Mouse (Mus musculus): ENCODE data around the gene Rnls.

The Rnls gene

DNA sequence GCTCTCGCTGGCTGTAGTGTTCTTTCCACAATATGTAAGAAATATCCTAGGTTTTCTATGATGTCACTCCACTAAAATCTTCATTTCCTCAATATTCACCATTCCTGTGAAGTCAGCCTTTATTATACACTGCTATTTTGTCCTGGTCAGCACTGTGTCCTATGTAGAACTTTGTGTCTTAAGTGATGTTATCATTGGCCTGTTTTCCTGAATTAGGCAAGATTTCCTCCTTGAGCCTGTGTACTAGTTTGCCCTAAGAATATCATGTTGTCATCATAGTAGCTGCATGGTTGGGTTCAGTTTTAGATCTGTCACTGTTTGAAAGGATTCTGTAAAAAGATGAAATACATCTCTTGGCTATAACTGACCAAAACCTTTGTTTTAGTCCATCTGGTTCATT, 203.3 kb downstream of the Rnls start:
- DNase-seq (ENCODE audit: low read depth, low spot score), result no peak

GRCm38 (mm10) chr19:33179595-33179994, 212.5 kb downstream of the Rnls start:
- no peak for DNase-seq (ENCODE audit: low read depth, low spot score)

DNA sequence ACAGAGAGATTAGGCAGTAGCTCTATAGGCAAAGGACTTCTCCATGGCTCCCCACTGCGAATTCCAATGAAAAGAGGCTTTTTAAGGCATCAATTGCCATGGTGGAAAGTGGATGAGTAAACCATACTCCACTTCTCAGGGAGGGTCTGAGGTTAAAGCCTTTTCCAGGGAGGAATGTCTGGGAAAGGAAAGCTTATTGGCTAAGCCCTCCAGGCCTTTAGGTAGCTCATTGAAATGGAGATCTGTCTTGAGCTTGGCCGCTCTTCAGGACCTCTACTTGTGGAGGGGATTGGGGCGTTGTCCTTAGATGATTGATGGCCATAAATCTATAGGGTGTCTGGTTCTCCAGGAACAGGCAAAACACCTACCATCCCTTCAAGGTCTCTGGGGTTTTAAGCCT, 213.2 kb downstream of the Rnls start:
- DNase-seq (ENCODE audit: low read depth, low spot score), result peak; percentile 33

GRCm38 (mm10) chr19:33178367-33178766, 213.7 kb downstream of the Rnls start:
- DNase-seq (ENCODE audit: low read depth, low spot score), result no peak

- no peak for DNase-seq (ENCODE audit: low read depth, low spot score)
These were observed 218.1 kb downstream of the Rnls start for GRCm38 (mm10) chr19:33173991-33174390.

DNA sequence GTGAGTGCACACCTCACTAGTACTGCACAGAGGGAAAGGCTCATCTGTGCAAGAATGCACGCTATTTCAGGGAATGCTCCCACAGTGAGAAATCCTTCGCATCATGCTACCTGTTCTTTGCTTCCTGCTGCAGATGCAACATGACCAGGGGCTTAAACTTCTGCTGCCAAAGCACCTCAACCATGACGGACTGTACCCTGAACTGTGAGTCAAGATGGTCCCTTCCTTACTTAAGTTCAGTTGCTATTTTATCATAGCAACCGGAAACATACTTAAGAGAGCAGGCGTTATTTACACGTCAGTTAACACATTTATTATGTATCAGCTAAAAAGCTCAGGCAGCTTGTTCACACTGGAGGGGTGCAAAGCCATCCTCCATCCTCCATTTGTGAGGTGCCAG, 222.2 kb downstream of the Rnls start:
- no peak for DNase-seq (ENCODE audit: low read depth, low spot score)

GRCm38 (mm10) chr19:33167528-33168264, 224.4 kb downstream of the Rnls start:
- DNase-seq (ENCODE audit: low read depth, low spot score), result no peak

- DNase-seq (ENCODE audit: low read depth, low spot score), result no peak
These were observed 227.3 kb downstream of the Rnls start for GRCm38 (mm10) chr19:33164801-33165200.

DNA sequence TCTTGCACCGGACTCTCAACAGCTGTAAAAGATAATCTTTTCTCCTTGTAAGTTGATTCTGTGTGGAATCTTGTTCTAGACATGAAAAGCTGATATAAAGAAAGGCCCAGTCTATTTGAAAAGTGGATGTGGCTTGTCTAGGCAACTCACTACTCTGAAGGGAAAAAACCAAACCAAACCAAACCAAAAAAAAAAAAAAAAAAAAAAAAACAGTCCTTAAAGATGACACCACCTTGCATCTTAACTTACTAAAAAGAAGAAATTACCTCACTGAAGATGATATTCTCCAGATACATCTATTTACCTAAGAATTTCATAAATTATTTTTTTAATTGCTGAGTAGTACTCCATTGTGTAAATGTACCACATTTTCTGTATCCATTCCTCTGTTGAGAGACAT, 230.2 kb downstream of the Rnls start:
- DNase-seq (ENCODE audit: low read depth, low spot score), result no peak

DNA sequence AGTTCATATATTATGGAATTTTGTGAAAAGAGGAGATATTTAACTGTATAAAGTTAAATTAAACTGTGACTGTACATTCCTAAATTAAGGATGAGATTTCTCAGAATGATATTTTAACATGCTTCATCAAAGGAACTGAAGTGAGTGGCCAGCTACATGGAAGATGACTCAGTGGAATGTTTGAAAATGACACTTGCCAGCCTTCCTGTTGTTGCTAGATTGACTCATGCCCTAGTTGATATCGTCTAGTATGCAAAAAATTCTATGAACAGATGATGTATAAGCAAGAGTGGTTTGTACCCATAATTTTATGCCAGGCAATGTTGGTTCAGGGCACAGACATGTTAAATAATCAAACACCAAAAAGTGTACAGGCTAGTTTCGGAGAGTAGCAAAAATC, 232.2 kb downstream of the Rnls start:
- no peak for DNase-seq (ENCODE audit: low read depth, low spot score)

DNA sequence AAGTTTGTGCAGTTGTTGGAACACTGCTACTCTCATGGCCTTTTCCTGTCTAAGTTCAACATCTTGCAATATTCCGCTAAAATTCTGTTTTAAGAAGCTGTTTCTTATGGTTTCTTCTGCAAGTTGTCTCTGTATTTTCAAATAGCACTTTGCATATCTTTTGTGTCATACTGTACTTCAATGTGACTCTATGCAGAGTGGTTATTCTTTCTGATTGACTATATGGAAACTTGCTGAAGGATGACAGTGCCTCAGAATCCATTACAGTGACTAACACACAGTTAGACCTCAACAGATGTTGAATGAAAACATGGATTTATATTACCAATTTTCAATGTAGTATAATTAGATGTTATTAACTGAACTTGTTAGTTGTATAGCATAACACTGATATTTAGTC, 232.9 kb downstream of the Rnls start:
- no peak for DNase-seq (ENCODE audit: low read depth, low spot score)

GRCm38 (mm10) chr19:33158234-33158633, 233.9 kb downstream of the Rnls start:
- DNase-seq (ENCODE audit: low read depth, low spot score), result no peak

DNA sequence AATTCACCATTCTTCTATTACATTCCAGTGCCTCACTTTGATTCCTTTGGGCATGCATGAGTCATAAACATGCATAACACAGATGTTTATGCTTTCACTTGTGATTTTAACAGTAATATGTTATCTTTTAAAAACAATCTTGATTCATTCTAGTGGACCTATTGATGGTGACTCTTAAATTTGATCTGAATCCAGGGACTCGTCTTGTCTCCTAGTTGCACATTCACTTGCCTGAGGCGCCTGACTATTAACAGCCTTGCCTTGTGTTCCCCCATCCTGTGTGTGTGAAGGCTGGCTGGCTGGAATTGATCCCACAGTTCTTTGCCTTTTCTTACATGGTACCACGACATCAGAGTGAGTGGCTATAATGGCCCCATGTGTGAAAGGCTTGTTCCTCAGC, 243.7 kb downstream of the Rnls start:
- no peak for DNase-seq (ENCODE audit: low read depth, low spot score)

DNA sequence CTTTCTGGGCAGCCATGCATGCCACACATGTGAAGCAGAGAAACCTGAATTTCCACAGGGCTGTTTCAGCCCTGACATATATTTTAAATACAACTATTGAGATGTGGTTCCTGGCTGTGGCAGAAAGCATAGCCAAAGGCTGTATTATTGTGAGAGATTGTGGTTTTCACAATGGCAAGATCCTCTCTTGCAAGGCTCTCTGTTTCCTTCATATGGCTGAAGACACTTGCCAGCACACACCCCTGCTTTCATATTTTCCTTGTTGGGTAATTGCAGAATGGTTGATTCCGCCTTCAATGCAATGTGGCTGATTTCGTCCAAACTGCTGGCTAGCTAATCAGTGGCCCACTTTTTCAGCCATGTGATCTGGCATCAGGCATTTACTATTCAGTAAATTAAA, 248.9 kb downstream of the Rnls start:
- no peak for DNase-seq (ENCODE audit: low read depth, low spot score)

GRCm38 (mm10) chr19:33137316-33137715, 254.8 kb downstream of the Rnls start:
- DNase-seq (ENCODE audit: low read depth, low spot score), result no peak

GRCm38 (mm10) chr19:33122611-33123226, 269.4 kb downstream of the Rnls start:
- DNase-seq (ENCODE audit: low read depth, low spot score), result no peak

DNA sequence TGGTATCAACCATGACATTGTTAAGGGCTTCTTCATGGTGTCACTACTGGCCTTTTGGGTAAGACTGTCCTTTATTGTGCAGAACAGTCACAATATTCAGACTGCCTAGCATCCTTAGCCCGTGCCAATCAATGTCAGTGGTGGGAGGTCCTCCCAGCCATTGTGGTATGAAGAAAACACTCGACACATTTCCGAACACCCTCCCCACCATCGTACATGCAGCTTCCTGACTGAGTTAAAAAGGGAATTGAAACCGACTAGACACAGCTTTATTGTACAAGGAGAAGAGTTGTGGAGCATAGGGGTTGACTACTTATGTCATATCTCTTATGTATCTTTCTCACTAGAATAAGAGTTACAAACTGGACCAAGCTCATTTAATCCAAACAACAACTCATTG, 272.1 kb downstream of the Rnls start:
- DNase-seq (ENCODE audit: low read depth, low spot score), result no peak

GRCm38 (mm10) chr19:33118898-33119297, 273.2 kb downstream of the Rnls start:
- DNase-seq (ENCODE audit: low read depth, low spot score), result no peak

- no peak for DNase-seq (ENCODE audit: low read depth, low spot score)
These were observed 277.3 kb downstream of the Rnls start for GRCm38 (mm10) chr19:33114631-33115295.

DNA sequence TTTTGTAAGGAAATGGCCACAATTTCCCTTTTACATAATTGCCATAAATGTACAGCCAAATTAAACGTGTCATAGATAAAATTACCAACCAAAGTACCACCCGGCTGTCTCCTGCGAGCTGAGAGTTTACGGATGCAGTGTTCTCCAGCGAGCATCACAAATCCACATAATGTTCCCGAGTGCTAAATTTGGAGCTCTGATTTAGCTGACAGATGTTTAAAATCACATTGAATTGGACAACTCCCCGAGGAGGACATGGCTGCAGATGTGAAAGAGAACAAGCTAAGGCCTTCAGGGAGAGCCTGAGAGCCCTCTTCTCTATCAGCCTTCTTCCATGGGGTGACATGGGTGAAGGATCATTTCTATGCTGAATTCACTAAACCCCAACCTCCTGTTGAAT, 278.3 kb downstream of the Rnls start:
- DNase-seq (ENCODE audit: low read depth, low spot score), result no peak

DNA sequence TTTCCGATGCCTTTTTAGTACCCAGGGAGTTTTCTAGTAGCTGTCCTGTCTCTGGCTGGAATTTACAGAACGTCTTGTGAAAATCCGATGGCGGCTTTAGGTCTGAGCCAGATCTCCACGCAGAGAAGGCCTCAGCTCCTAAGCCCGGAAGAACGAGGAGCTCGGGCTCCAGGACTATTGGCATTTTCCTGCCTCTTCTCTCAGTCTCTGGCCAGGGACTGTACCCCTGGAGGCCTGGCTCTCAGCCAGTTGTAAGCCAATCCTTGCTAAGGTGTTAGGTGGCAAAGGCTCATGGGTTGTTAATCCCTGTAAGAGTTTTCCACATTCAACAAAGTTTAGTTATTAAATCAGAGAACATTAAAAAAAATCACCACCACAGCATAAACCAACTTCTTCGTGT, 281.7 kb downstream of the Rnls start:
- no peak for DNase-seq (ENCODE audit: low read depth, low spot score)

DNA sequence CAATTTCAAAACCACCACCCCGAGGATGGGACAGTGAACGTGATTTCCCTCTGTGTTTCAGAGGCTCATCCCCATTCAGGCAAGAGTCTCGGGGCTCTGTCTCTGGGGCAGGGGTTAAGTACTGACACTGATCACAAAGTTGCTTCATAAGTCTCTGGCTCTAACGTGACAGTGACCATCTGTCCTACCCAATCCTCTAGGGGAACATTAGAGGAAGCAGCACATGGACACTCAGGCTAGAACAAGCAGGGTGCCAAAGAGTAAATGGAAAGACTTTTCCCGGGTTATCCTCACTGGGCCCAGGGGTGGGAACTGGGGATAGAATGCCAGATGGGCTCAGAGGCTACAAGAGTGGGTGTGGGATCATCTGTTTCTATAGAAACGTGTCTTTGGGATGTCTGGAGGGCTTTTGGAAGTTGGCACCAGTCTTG, 282.1 kb downstream of the Rnls start:
- DNase-seq (ENCODE audit: low read depth, low spot score), result no peak

- DNase-seq (ENCODE audit: low read depth, low spot score), result no peak
These were observed 283.0 kb downstream of the Rnls start for GRCm38 (mm10) chr19:33109141-33109540.
